Mouse (Mus musculus) kidney, postnatal 25 days (tissue): ENCODE measurements around the gene Rhof.
"Not testable (repeated sequence)": the region's sequence is repeated elsewhere in the genome, so short reads cannot be mapped to it uniquely, and the experiment has no call there.

Source experiments
- DNase-seq, 2 experiments: peaks; one replicate each; pipeline ENCODE4 v3.0.0; 2021; ENCODE audit warnings: mixed read lengths in 2 of 2

Rhof gene

DNA sequence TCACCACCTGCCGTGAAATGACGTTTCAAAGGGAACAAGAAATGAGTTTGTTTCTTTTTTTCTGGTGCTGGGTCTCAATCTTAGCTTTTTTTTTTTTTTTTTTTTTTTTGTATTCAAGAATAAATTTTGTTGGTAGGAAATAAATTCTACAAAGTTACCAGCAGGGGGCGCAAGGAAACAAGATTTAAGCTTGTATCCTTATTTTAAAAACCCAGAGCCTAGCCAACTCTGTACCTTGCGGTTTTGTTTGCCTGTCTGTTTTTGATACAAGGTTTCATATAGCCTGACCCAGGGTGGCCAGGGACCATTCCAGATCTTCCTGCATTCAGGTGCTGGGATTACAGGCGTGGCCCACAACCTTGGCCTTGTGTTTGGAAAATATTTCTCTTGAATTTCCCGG, 68.3 kb downstream of the Rhof start:
- peak in 1 of 2 experiments; percentile 76 for DNase-seq

GRCm38 (mm10) chr5:123063141-123063540, 69.4 kb downstream of the Rhof start:
- DNase-seq = no peak

DNA sequence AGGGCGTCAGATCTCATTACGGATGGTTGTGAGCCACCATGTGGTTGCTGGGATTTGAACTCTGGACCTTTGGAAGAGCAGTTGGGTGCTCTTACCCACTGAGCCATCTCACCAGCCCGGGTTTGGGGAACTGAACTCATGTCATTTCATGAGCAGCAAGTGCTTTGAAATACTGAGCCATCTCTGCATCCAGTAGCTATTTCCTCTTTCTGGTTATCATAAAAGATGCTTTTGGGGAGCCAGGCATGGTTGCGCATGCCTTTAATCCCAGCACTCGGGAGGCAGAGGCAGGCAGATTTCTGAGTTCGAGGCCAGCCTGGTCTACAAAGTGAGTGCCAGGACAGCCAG, 71.1 kb downstream of the Rhof start:
- not testable (repeated sequence) for DNase-seq

- DNase-seq = peak; percentile 30 to 69
These were observed 71.6 kb downstream of the Rhof start for GRCm38 (mm10) chr5:123060706-123061401.

- DNase-seq = peak; percentile 74 to 75
These were observed 72.6 kb downstream of the Rhof start for GRCm38 (mm10) chr5:123059757-123060520.

DNA sequence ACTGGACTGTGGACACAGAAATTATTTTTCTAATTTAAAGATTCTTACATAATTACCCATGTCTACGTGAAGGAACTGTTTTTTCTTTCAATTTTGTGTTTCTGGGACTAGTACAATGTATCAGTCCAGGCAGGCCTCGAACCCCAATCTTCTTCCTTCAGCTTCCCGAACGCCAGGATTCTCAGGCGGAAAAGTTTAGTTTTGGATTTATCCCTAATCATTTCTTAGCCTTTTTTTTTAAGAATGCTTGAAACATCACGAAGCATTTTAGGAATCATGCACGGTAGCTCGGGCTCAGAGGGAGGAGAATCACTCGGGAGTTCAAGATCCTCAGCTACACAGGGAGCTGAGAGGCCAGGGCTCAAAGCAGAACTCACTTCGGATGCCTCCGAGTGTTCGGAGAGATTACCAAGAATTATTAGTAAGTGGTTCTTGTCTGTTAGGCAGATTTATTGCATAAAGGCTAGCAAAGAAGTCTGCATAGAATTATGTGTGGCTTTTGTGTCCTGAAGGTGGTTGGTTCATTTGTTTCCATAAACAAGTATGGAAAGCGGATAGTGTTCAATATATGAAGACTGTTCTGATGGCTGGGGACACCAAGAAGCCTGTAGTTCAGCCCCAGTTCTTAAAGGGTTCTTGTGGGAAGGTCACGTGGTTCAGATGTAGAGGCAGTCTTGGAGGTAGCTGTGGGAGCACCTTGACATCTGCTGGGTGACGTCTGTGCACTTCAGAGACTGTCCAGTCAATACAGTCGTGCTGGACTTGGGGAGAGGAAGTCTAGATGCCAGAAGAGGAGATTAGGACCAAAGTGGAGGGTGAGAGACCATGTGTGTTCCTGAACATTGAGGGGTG, 74.0 kb downstream of the Rhof start:
- no peak for DNase-seq

DNA sequence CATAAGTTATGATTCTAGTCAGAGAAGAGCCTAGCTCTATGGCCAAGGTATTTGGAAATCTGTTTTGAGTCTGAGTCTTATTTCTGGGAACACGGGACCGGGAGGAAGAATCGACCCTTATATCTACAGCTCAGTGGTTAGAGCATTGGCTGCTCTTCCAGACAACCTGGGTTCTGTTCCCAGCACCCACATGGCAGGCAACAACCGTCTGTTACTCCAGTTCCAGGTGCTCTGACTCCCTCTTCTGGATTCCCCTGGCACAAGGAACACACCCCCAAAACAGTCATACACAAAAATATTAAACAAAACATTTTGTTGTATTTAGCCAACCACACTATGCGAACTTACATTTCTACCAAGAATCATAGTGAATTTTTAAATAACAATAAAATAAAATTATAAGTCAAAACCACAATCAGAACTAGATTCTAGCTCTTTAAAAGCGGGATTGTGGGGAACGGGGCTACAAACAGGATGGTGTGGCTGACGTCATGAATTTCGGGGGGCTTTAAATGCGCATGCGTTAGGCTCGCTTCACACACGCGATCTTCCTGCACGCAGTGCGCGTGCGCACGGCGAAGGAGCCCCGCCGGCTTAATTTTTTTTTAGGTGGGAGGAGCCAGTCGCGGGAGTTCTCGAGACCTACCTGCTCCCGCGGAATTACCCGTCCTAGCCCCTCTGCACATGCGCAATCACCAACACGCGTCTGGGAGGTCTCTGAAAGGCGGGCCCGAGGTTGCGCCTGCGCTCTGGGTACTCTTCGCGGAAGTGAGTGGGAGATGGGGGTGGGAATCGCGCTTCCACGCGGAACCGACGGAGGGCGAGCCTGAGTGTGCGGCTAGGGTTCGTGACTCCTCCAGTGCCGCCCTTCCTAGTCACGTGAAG, 74.9 kb downstream of the Rhof start:
- DNase-seq = peak; percentile 99 to 100
